Mouse (Mus musculus): ENCODE results near the gene Asb14. TPM values are rescaled to one million over a fixed set of nuclear protein-coding genes. Genes with fewer than 3 reads are reported as not detected.
A peak's percentile ranks its signal among the peaks of the same experiment; 100 is the strongest.
"Not testable (repeated sequence)": the region's sequence is repeated elsewhere in the genome, so short reads cannot be mapped to it uniquely, and the experiment has no call there.

The Asb14 gene
- polyA plus RNA-seq (2015; fragmentation: Nextera tagmentation; extraction: Ambion mirVana): 0.08 TPM in 1 of 2 replicates, not detected in the other

DNA sequence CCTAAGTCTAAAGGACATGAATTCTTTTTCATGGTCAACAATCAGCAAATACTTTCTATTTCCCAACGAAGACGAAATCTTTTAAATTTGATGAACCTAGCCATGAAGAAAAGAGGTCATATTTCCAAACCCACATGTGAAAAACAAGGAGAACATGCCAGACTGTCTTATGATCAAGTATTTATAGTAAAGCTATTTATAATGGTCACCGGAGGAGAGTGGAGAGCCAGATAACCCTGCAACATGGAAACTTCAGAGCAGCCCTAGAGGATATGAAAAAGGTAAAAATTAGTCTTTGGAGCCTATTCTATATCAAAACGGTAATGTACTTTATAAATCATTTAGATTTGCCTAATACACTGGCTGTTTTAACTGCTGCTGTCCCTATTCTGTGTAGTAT lies at the start of gene Asb14:
Gene Asb14 (plus strand): TSS at position 166 of the 400 bp plus-strand sequence.
- DNase-seq (ENCODE audit: low spot score): no peak

DNA sequence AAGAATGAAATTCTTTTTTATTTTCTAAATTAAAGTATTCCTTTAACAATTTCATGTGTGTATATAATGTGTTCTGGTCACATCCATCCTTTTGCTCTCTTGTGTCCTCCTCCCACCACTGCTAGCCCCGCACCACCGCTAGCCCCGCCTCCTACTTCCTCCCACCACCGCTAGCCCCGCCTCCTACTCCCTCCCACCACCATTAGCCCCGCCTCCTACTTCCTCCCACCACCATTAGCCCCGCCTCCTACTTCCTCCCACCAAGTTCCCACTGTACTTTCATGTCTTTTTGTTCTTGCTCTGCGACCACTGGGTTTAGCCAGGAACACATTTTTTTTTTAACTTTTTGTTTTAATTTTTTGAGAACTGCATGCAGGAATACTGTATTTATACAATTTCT lies 41.3 kb upstream of the Asb14 start:
- DNase-seq (ENCODE audit: low spot score): no peak

DNA sequence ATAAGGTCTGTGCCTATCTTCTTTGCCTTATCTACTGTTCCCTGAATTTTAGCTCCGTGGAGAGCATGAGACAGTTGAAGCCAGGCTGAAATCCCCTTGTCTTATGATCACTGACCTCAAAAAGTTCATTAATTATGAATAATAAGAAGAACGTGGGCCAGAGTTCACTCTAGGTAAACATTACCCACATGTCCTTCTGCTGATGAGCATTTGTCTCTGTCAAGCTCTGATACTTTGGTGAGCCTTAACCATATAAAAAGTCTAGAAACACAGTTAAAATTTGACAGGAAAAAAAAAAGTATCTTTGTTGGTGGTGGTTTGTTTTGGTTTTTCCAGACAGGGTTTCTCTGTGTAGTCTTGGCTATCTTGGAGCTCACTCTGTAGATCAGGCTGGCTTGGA lies 40.3 kb upstream of the Asb14 start:
- DNase-seq (ENCODE audit: low spot score): no peak

DNA sequence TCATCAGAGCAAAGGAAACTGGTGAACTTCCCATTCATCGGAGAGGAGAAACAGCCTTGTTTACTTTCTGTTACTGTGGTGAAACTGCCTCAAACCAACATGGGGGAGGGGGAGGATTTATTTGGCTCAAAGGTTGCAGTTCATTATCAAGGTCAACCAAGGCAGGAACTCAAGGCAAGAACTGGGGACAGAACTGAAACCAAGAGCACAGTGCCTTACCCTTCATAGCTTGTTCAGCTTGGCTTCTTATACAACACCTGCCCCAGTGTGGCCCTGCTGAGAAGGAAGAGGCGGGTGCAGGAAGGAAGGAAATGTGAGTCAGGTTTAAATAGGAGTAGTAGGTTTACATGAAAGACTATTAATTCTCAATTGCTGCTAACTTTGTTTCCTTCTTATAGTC lies 36.0 kb upstream of the Asb14 start:
- DNase-seq (ENCODE audit: low spot score): peak; percentile 33

DNA sequence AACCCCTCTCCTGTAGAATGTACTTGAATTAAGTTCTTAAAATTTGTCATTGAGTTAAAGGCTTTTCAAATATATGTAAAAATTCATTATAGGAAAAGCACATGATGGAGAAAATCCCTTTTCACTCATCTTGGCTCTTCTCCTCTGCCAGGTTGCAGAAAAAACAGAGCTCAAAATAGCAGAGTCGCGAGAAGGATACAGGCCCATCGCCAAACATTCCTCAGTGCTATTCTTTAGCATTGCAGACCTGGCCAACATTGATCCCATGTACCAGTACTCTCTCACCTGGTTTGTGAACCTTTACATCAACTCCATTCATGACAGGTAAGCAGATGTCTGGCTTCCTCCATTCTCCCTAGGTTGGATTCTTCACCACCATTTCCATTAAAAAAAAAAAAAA lies 35.3 kb upstream of the Asb14 start:
- DNase-seq (ENCODE audit: low spot score): no peak

DNA sequence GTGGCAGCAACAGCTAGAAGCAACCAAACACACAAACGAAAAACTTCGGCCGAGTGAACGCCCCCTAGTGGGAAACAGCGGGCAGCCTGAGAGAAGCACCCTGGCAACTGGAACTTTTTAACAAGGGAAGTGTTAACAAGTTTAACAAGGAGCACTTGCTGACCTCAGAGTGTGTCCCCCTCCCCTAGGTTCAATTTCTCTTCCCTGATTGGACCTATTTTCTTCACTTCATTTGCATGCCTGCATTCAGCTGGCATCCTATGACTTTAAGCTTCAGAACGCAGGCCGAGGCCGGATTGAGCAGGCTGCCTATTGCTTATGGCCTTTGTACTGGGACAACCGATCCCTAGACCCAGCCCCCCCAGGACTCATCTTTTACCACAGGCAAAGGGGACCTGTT lies 27.0 kb upstream of the Asb14 start:
- DNase-seq (ENCODE audit: low spot score): peak; percentile 19

DNA sequence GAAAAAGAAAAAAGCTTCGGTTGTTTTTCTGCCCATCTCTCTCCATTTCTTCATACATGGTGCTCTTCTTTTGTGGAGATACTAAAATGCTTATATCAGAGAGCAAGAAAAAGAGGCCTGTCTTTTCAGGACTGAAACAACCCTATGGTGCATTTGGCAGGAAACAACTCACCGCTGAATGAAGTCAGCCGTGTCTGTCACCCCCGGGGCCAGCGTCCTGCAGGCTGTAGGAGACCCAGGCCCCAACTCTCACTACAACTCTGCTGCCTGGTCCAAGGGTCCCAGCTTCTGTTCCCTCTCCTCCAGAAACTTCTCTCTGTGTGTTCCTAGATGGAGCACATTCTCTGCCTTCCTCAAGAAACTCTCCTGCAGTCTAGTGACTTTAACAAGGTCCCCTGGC lies 26.1 kb upstream of the Asb14 start:
- no peak for DNase-seq (ENCODE audit: low spot score)

DNA sequence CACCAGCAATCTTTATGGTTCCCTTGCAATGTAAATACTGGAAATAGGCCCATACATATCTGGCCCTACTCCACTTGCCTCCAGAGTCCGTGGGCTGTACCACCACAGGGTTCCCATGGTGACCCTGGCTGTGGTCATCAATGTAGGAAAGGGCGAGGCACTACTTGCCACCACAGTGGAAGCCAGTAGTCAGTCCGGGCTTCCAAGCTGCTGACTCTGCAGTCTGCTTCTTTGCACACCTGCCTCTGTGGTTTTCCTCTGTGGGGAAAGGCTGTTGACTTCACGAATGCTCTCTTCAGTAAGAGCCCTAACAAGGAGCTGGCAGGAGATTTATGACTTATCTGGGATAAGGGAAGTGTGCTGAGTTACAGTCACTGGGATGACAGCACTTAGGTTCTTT lies 15.6 kb upstream of the Asb14 start:
- DNase-seq (ENCODE audit: low spot score): peak; percentile 65

DNA sequence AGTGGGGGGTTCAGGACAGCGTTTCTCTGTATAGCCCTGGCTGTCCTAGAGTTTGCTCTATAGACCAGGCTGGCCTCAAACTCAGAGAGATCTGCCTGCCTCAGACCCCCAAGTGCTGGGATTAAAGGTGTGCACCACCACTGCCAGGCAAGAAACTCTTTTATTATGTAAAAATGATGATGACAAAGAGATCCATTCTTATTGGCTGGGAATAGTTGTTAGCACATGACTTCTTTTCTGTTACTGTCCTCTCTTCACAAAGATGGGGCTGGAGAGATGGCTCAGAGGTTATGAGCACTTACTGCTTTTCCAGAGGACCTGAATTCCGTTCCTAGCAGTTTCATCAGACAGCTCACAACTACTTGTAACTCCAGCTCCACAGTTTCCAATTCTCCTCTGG lies 14.4 kb upstream of the Asb14 start:
- DNase-seq (ENCODE audit: low spot score): no peak

DNA sequence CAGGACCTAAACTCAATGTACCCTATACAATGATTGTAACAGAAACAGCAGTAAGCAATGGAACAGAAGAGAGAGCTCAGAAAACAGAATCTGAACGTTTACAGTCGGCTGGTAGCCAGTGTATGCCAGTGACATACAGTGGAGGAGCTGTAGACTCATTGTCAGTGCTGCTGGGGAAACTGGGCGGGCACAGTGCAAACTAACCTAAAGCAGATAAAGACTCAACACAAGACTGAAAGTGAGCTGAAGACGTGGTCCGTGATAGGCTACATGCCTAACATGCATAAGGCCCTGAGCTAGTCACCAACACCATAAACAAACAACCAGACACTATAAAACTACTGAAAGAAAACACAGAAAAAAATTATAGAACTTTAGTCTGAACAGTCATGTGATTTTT lies 12.7 kb upstream of the Asb14 start:
- no peak for DNase-seq (ENCODE audit: low spot score)

DNA sequence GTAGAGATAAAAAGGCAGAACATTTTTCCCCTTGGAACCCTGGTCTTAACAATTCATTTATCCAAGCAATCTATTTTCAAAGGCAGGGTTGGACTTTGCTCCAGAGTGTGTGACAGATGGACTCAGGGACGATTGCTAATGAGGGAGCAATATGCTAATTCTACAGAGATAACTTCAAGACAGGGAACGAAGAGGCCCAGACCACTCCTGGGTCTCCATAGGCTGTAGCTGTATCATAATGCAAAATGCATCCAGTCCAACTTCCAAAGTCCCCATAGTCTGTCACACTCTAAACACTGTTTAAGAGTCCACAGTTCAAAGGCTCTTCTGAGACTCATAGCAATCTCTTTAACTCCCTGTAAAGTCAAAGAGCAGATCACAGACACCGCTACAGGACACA lies 7.1 kb upstream of the Asb14 start:
- DNase-seq (ENCODE audit: low spot score): no peak

DNA sequence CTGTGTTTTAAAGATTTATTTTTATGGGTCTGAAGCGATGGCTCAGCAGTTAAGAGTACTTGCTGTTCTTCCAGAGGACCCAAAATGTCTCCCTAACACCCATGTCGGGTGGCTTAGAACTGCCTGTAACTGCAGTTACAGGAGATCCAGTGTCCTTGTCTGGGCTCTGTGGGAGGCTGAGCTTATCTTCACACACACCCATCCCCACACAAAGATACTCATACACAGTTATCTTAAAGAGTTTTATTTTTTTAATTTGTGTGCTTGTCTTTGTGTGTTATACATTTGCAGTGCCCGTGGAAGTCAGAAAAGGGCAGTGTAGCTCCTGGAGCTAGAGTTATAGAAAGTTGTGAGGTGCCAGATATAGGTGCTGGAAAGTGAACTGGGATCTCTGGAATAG lies 3.6 kb upstream of the Asb14 start:
- no peak for DNase-seq (ENCODE audit: low spot score)

DNA sequence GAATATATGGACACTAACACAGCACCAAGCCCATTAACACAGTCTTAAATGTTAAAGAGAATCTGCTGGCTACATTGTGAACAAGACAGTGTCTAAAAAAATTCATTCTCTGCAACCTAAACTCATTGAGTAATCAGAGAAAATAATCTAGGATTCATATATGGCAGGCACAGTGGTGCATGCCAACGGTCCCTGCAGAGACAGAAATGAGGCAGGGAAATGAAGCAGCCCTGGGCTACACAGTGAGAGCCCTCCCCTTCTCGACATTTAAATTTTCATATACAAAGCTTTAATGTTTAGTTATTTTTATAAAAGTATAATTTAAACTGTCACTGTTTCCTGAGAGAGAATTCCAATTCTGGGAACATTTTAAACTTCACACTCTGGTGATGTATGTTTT lies 5.1 kb downstream of the Asb14 start:
- no peak for DNase-seq (ENCODE audit: low spot score)

DNA sequence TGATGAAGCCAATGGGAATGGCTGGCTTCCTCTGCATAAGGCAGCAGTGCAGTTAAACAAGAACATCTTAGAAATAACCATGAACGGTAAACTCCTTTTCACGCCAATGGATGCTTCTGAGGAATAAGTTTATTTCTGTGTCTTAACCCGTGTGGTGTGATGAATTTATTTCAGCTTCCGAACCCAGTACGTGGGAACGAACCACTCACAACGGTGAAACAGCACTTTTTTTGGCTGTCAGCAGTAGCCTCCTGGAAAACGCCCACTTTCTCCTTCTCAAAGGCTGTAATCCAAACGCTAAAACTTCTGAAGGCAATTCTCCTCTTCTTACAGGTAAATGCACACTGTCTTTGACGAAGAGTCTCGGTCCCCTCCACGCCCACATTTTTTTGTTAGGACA lies 6.5 kb downstream of the Asb14 start:
- DNase-seq (ENCODE audit: low spot score): no peak

DNA sequence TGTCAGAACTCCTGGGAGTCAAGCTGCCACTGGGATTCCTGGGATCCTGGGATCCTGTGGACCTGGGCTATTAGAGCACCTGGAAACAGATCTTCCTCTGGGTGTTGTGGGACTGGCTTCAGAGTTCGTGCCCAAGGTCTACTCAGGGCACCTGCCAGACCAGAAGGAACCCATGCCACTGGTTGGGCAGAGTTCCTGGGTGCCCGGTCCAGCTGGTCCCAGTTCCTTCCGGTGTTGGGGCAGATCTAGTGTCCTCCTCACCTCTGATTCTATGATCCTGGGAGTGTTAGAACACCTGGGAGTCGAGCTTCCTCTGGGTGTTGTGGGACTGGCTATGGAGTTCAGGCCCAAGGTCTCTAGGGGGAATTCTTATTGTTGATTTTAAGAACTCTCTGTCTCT lies 13.0 kb downstream of the Asb14 start:
- no peak for DNase-seq (ENCODE audit: low spot score)

DNA sequence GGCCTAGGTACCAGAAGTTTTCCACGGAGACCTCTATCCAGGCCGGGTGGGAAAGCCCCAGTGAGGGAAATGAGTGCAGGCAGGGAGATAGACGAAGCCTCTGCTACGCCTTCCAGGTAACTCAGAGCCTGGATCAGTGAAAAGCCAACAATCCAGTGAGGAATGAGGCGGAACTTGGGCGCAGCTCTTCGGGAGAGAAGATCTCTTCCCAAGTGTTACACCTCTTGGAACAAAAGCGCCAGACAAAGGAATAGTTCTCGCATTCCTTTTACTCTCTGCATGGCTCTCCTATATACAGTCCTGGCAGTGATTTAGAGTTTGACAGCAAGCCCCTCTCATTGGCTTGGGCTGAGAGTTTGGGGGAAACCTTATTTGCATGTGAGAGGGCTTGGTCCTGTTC lies 16.1 kb downstream of the Asb14 start:
- not testable (repeated sequence) for DNase-seq (ENCODE audit: low spot score)

DNA sequence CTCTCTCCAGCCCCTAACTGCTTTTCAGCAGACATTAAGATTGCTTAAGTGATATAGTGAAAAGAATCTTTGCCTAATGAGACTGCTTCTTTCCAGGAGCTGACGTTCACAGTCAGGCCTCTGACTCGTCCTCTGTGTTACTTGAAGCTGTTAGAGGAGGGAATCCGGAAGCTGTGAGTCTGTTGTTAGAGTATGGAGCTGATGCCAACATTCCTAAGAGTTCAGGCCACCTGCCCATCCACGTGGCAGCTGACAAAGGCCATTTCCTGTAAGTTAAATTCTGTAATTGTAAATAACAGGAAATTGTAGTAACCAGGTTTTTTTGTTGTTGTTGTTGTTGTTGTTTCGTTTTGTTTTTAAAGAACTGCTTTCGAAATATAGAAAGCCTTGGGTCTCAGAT lies 16.8 kb downstream of the Asb14 start:
- no peak for DNase-seq (ENCODE audit: low spot score)

DNA sequence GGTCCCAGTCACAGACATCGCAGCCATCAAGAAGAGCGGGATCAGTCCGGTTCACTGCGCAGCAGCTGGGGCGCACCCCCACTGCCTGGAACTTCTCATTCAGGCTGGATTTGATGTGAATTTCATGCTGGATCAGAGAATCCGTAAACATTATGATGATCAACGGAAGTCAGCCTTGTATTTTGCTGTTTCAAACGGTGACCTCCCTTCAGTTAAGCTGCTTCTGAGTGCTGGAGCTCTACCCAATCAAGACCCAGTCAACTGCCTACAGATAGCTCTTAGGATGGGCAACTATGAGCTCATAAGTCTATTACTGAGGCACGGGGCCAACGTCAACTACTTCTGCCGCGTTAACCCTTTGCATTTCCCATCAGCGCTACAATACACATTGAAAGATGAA lies 17.5 kb downstream of the Asb14 start:
- no peak for DNase-seq (ENCODE audit: low spot score)

DNA sequence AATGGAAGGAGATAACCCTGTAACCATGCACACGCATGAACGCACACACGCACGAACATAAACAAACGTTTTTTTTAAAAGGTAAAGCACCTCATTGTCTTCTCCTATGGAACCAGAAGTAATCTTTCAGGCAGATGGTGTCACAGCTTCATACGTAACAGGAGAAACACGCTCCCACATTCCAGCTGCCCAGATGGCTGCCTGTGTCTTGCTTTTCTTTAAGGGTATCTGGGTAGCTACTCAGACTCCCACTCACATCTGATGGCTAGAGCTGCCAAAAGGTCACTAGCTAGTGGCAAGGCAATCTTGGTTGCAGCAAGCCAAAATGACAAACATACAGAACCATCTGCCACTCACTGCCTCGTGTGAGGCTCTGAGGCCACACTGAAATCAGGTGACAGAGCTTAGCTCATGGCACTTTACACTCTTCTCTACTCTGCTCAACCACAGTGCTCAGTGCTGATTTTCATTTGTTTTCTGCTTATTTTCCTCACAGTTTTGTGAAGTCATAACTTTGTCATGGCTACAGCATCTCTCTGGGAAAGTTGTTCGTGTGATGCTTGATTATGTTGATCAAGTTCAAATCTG lies 19.4 kb downstream of the Asb14 start:
- no peak for DNase-seq (ENCODE audit: low spot score)

DNA sequence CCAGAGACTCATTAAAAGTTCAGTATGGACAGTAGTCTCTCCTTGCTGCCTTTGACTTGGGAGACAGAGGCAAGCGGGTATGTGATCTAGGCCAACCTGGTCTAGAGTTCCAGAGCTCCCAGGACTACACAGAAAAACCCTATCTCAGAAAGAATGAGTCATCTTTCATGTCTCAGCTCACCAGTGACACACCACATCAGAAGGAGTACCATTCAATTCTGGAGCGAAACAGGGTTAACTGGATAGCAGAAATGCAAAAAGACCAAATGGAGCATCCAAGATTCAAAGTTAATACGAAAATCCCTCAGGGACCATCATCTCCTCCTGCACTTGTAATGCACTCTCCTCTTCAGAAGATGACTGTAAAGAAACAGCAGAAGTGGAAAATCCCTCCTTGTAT lies 25.0 kb downstream of the Asb14 start:
- no peak for DNase-seq (ENCODE audit: low spot score)

DNA sequence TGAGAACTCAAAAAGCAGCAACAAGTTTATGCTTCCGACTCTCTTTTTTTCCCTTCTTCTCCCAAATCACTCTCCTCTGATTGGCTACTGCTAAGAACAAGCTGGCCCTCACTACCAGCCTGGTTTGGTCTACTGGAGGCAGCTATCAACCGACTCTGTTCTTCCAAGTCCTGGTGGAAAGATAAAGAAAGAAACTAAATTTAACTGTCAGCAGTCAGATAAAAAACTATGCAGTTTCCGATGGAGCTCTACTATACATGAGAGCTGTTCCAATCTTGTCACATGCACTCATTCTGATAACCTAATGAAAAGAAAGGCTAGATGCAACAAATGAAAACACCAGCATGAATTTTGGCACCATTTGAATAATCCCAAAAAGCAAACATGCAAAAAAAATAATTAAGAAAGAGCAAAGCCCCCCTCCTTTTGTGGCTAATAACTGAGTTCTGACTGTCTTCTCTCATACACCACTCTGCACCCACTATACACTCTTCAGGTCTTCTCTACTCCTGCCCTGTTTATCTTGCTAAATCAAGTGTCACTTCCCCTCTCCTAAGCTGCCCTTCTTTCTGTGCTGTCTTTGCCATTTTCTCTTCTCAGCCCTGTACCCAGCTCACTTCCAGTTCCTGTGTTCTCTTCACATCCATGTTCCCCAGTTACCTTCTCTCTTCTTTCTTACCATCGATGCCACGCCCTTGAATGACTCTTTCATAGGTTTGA lies 29.5 kb downstream of the Asb14 start:
- no peak for DNase-seq (ENCODE audit: low spot score)

DNA sequence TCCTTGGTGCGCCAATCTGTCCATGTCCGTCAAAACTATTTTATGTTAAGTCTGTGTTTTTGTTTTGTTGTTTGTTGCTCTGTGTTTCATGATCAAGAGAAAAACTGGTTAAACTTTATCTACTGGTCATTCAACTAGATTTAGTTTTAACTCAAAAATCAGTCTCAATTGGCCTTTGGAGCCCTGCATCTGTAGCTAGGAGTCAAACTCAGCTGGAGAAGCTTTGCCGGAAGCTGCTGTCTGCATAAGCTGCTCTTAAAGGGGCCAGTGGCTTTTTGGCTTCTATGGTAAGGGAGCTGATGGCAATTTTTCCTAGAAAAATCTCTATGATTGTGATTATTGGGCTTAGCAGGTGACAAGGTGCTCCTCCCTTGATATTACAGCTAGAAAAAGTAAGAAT lies 40.5 kb downstream of the Asb14 start:
- DNase-seq (ENCODE audit: low spot score): peak; percentile 10

DNA sequence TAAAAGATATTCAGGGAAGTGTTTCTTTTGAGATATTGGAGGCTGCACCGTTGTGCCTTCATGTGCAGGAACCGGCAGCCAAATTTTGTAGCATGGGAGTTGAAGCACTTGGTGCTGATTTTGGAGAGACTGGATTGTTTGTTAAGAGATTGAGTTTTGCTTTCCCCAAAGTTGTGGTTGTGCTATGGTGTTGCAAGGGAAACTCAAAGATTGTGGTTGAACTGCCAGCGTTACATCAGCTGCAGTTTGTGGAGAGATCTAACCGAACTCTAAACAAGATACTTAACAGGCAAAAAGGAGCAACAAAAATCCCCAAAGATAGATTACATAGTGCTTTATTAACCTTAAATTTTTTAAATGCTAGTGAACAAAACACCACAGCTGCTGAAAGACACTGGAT lies 41.2 kb downstream of the Asb14 start:
- no peak for DNase-seq (ENCODE audit: low spot score)
